Mouse (Mus musculus): ENCODE measurements at regions not wholly inside any gene's neighbourhood (a gene's known extent, or its start where the extent isn't known, plus 50 kb on each side); places are given as distances from the start of the nearest gene placed in this dataset.

- DNase-seq: no peak
Observed at GRCm38 (mm10) chr1:89392711-89393110, 61.9 kb upstream of the Agap1 start.

DNA sequence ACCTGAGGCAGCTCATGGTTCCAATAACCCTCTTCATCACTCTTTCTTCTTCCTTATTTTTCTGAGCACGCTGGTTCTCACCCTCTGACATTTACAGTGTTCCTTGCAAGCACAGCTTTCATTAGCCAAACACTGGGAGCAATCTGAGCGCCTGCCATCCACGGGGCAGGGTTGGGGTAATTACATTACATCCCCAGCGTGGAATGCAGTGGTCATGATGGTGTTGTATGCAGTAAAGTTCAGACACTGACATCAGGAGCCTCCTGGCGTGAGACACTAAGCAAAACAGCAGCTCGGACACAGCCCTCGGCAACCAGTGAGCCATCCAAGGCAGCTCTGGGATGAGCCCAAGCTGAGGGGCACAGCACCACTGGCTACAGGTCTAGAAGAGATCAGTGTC is 60.1 kb upstream of the Agap1 start:
- no peak for DNase-seq

- no peak for DNase-seq
Observed at GRCm38 (mm10) chr1:89400734-89401202, 53.8 kb upstream of the Agap1 start.

GRCm38 (mm10) chr1:89402513-89403210 is 51.9 kb upstream of the Agap1 start:
- no peak for DNase-seq

- no peak for DNase-seq
Observed at GRCm38 (mm10) chr1:89403551-89404050, 51.0 kb upstream of the Agap1 start.
